Mouse (Mus musculus) erythroblast, embryonic 14.5 days (primary cell): ENCODE measurements around the gene Acsbg1.

Experiments
- GATA1 ChIP-seq: IDR thresholded peaks from 2 replicates; pipeline ENCODE4 v1.6.1; 2012; ENCODE audit warnings: low read length, inconsistent platforms, mixed read lengths
- TAL1 ChIP-seq: IDR thresholded peaks from 3 replicates; pipeline ENCODE4 v1.6.1; 2012; ENCODE audit warnings: low read length, inconsistent platforms, mixed read lengths

- no peak for TF ChIP-seq GATA1
- no peak for TF ChIP-seq TAL1
These were observed 48.9 kb downstream of the Acsbg1 start for GRCm38 (mm10) chr9:54612781-54613191.
